Mouse (Mus musculus) gastrocnemius, postnatal 10 days (tissue): Measurements from ENCODE around the gene Jarid2. TPM values are rescaled to one million over a fixed set of nuclear protein-coding genes. Genes with fewer than 3 reads are reported as not detected.

Experiments used
- DNase-seq: peaks from one replicate; pipeline ENCODE4 v3.0.0; 2021; ENCODE audit warnings: mixed read lengths
- total RNA-seq, 2 experiments: library from RNA; stranded (reverse); gene quantifications; 2 replicates each; pipeline ENCODE4 v1.2.3; 2021

Gene Jarid2
- total RNA-seq, 2 experiments from 2014 or later = 51.7 to 61.3 TPM

DNA sequence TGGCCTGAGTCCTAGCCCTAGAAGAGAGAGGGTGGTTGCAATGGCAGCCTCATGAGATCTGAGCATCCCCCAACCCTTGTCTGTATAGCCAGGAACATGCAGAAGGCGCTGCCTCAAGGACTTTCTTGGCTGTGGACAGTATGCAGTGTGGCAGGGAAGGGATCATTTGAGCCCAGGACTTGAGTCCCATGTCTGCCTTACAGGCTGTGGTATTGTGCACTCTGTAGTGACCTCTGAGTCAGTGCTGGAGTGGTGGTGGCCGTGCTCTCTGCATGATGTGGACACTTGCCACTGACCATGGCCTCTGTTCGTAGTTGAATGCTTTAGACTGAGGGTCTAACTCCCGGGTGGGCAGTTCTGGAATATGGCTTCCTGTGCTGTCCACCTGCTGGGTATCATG lies 187.9 kb downstream of the Jarid2 start:
- no peak for DNase-seq

DNA sequence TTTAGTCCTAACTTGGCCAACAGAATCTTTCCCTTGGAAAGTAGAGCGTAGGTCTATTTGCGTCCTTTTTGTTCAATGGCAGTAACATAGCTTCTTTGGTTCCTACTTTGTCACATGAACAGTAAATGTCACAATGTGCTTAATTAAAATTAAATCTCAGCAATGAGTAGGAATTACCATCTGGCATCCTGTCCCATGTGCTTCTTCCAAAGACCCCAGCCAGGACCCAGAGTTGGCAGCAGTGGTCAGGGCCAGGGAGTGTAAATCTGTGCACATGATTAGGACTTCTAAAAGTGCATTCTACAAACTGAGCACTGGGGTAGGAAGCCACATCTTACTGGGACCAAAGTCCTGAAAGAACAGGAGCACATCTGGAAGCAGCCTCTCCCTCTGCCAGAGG lies 189.0 kb downstream of the Jarid2 start:
- no peak for DNase-seq

DNA sequence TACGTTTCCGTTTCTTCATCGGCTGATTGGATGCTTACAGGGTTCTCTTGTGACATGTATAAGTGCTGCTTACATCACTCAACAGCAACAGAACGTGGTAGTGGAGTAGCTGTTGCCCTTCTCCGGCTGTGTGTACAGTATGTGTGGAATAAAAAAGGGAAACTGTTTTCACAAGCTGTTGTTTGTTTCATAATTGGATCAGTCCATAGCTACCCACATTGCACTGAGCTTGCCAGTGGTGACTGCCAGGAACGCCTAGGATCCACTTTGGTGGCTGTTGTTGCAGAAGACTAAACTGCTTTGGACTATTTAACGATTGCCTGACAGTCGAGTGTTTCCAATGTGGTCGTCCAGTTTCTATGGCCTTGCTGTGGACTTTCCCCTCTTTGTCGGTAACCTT lies 191.8 kb downstream of the Jarid2 start:
- no peak for DNase-seq

DNA sequence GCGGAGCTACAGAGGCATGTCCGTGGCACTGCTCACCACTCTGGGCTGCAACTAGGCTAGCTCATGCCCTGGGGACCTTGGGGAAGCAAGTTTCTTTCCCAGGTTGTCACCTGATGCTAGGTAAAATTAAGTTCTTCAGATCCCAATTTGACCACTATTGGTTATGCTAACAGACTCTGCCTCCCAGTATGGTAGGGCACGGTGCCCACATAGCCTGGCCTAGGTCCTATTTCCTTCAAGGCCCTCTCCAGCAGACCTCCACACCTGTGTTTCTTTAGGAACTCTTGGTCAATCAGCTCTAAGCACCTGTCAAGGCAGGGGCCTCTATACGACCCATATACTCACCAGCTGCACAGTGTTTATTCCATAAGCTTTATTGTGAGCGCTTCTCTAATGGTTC lies 192.4 kb downstream of the Jarid2 start:
- no peak for DNase-seq

DNA sequence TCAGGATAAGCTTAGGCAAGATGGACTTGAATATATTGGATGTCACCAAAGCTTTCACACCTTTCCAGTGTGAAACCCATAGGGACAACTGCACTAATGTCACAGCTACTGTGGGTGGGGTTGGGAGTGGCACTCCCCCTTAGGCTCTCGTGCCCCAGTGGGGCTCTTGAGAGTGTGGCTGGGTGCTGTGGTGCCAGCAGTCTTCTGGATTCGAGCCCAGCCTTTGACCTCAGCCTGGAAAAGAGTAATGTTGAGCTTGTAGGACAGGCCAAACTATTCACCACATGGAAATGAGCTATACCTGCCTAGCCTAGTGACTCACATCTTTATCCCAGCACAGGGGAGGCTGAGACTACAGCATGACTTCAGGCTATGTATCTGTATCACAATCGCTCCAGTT lies 194.8 kb downstream of the Jarid2 start:
- DNase-seq = no peak

DNA sequence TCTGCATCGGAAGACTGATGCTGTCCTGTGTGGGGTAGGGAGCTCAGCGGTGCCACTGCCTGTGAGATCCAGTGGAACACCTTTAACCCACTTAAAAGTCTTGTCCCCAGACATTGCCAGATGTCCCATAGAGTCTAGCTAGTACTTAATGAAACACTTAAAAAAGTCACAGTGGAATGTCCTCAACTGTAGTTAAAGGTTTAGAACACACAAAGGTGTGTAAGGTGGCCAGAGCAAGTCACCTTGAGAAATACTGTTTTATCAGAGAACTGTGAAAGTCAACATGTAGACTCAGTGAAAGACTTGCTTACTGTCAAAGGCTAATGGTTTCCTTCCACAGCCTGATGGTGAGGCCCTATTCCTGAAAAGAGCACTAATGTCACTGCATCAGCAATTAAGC lies 195.9 kb downstream of the Jarid2 start:
- no peak for DNase-seq

DNA sequence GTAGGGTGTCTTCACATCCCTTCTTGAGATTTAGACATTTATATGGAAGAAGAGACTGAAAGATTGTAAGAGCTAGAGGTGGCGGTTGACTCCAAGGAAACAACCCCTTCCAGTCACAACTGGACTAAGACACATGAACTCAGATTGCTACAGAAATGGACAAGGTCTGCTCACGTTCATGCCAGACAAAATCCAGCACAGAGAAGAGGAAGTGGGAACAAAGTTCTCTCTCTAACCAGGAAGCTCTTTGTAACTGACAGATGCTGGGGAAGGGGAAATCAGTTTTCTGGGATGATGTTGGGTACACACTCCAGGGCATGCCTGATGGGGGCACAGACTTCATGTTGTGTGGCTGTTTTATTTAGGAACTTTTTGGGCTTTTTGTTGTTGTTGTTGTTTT lies 197.0 kb downstream of the Jarid2 start:
- DNase-seq = no peak

DNA sequence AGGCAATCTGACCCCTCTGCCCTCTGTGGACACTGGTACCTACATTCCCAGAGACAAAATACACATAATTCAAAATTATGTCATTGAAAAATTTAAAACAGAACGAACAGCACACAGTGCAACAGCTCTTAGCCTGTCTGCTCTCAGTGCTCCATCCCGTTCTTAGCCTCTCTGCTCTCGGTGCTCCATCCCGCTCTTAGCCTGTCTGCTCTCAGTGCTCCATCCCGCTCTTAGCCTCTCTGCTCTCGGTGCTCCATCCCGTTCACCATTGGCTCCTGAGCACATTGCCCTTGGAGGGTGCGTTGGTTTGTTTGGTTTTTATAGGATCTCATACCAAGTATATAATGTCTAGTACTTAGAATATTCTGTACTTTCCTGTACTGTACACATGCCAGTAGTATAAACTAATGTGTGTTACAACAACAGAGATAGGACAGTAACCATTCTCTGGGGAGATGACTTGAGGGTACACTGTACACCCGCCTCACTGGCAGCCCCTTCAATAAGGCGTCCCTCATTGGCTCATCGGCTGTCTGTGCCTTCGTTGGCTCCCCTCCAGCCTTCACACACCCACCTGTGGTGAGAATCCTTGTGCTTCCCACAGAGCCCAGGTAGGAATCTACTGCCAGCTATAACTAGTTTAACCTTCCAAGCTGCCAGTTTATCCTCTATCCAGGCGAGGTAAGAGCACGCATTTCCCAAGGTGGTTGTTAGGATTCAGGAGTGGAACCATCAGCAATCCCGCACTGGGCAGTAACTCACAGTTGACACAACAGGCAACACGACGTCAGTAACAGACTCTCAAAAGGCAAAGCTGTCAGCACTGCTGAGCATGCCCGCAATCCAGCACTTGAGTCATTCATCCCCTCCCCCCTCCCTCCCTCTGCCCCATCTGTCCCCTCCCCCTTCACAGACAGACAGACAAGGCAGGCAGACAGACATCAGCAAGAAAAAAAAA lies 203.3 kb downstream of the Jarid2 start:
- DNase-seq = no peak

DNA sequence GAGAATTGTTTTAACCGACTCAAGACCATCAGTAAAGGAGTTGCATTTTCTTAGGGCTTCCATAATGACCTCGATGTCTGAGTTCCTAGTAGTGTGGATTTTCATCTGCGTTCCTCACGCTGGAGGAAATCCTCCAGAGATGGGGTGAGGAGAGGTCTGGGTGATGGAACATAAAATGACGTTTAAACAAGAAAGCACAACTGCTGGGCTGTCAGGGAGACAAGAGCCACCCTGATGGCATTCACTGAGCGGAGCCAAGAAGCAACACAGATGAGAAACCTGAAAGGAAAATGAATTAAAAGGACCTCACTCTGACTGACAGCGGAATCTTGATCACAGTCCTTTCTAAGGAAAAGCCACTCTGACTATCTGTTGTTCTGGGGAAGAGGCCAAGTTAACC lies 204.3 kb downstream of the Jarid2 start:
- DNase-seq = no peak

DNA sequence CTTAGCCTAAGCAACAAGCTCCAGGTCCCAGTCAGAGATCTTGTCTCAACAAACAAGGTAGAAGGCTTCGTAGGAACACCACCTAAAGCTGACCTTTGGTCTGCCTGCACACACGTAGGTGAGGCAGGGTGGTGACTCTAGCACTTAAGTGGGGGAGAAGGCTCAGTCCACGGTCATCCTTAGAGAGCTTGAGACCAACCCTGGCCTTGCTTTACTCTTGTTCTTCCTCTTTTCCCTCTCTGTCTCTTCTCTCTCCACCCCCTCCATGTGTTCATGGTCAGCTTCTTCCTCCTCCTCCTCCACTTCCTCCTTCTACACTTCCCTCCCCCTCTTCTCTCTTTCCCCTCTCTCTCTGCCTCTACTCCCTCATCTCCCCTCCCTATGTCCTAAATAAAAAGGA lies 208.4 kb downstream of the Jarid2 start:
- DNase-seq = no peak

DNA sequence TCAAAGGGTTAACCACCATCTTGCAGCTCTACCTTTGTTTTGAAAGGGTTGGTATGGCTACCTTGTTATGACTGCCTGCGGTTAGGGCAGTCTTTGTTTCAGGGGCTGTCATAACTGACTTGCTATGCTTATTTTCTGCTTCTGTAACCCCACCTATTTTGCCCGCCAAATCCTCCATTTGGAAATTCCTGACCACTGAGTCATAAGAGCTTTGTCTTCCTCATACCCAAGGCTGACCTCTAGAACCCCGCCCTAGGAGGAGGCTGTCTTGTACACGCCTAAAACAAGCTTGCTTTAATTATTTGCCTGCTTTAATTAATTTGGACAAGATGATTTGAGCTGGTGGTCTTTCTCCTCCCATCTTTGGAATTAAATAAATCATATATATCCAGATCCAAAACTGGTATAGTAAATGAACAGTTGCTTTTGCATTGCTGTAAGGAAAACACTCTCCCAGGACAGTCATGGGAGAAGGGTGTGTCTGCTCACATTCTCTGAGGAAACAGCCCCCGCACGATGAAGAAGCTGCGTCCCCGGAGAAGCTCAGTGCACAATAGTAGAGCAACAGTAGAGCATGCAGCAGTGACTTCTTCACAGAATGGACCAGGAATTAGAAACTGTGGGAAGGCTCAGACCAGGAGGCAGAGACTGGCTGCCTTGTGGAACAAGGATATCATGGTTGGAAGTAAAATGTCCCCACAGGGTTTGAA lies 210.2 kb downstream of the Jarid2 start:
- no peak for DNase-seq

DNA sequence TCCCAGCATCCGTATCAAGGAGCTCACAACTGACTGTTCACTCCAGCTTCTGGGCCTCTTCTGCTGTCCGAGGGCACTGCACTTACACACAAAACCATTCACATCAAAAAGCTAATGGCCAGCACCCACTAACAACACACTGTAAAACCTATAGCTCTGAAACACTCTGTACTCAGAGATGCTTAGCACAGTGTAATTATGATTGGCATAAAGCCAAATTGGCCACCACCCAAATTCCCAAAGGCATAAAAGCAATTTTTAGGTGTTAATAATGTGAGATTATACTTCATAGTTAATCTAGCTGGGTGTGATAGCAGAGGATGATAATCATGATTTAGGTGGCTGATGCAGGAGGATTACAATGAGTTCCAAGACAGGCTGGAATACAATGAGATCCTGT lies 214.3 kb downstream of the Jarid2 start:
- no peak for DNase-seq

DNA sequence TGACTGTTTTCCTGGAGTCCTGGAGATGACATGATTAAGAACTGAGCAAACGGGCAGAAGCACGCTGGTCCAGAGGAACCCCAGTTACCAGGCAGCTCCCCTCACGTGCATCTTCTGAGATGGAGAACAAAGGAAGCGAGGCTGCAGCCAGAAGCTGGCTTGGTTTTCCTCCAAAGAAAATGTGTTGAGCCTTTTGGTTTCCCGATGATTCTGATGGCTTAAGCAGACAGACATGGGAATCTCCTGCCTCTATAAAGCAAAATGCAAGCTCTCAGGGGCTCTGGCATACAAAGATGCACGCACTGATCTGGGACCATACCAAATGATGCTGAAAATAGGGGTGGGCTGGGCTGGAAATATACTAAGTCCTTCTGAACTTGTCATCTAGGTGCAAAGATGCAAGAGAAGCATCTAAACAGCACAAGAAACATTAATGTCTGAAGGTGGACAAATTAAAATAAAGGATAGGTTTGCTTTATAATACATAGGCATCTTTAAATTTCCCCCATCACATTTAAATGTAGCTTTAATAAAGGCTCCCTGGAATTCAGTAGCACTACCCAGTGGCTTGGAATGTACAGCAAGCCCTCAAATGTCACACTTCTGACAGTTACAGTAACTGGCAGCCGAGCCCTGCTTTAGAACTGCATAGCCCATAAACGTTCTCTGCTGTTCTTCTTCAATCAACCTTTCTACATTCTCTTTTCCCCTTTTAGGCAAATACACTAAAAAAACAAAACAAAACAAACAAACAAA lies 217.8 kb downstream of the Jarid2 start:
- no peak for DNase-seq

DNA sequence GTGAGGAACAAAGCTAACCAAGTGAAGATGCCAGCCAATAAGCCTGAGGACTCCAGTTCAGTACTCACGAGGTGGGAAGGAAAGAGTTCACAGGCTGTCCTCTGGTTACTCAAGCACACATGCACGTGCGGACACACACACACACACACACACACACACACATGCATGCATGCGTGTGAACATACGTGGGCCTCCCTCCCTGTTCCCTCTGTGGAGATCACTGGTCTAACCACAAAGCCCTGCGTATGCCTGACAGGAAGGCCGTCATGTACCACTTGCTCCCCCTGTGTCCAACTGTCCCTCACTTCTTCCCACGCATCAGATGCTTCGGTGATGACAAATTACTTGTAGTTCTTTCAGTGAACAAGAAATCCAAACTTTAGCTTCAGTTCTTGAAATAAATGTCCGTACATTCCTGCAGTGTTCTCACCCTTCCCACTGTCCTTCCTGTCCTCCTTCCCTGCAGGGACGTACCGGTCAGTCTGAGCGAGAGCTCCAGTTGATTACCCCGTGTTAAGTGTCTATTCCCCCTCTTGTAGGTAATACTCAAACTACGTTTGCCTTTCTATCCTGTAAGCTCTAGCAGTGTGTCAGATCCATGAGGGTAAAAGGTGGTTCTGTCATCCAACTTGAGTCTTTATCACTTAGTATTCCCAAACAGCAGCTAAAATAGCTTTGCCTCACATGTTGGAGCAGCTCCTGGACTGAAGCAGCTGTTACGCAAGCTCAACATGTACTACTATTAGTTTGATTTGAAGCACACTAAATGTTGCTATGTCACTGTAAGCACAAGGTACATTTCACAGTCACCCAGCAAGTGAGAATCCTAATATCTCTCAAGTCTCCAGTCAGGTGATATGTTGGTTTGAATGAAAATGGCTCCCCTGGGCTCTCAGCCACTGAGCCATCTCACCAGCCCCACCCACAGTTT lies 219.3 kb downstream of the Jarid2 start:
- no peak for DNase-seq

DNA sequence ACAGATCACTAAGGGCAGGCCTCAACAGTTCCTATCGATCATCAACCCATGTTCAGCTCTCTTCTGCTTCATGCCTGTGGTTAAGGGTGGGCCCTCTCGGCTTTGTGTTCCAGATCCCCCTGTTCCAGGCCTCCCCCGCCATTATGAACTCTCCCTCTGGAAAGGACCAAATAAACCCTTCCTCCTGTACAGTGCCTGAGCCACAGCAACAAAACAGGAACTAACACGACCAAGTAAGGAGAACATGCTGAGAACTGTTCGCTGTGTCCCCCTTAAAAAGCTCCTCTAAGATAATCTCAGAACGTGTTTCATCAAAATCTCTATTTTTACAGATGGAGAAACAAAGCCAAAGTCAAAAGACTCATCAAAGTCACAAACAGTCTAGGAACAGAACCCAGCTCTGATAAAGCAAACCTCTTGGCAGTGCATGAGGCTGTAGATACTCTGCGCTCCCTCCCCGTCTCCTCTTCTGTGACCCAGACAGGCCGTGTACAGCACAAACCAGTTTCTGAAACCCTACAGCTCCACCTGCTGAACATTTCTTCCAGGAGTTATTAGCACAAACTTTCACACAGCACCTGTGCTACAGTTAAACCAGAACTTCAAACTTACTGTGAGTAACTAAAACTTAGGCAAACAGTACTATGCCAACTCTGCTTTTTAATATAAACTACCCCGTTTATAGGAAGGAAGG lies 223.3 kb downstream of the Jarid2 start:
- no peak for DNase-seq

DNA sequence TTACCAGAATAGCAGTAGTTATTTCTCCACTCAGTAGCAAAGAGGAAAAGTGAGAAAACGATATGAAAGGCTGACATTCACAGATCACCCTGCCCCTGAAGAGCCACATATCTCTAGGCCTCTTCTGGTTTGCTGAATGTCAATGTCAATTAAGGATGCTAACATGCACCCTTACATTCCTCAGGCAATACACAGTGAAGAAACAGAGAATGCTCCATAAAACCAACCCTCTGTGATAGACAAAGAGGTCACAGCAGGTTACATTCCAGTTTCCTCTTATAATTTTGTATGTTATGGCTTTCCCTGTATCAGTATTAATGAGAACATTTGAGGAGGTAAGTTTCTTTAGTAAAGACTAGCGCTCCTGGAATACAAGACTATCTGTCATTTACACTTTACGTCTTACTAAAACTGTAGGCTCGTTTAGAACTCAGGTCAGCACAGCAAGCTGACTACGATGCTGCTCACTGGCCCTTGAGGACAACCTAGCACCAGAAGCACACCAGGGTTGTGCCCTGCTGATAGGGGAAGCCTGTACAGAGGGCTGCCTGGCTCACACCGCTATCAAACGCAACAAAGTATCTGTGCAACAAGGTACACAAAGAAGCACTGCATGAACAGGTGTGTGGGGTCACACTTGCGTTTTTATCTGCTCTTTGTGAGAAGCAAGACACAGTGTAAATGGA lies 224.4 kb downstream of the Jarid2 start:
- no peak for DNase-seq

DNA sequence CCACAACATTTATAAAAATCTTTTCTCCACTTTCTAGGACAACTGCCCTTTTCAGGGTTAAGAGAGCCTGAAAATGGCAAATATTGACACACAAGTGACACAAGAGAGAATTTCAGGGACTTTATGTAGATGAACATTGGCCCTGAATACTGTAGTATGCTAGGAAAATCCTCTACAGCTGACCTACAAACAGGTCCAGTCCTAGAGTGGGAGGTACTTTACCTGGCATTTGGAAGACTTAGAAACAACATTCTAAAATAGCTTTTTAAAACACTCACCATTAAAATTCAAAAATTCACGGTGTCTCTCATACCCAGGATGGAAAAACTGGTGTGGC lies 224.9 kb downstream of the Jarid2 start:
- no peak for DNase-seq

DNA sequence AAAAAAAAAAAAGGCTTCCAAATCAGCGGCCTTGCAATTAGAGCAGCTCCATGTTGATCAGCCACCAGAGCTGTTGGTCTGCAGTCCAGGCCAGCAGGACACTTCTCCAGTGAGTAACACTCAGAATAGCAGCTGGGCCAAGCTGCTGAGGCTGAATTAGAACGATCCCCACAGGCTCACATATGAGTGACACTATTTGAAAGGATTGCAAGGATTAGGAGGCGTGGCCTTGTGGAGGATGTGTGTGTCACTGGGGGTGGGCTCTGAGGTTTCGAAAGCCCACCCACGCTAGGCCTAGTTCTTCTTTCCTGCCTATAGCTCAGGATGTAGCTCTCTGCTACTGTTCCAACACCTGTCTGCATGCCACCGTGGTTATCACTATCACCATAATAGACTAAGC lies 226.5 kb downstream of the Jarid2 start:
- DNase-seq = no peak

DNA sequence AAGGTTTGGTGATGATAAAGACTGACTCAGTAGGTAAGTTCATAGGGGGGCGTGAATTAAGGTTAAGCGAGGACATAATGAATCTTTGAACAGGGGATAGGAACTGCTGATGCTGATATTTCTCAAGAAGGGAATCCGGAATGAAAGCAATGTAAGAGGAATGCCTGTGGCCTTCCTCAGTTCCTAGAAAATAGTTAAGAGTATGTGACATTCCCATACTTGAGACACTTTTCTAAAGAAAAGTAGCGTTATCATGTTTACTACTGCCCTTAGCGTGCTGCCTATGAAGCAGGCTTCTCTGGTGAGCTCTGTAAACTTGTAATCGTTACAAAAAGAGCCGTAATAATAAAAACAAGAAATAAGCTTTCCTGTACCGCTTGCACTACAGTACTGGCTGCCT lies 227.8 kb downstream of the Jarid2 start:
- DNase-seq = no peak

DNA sequence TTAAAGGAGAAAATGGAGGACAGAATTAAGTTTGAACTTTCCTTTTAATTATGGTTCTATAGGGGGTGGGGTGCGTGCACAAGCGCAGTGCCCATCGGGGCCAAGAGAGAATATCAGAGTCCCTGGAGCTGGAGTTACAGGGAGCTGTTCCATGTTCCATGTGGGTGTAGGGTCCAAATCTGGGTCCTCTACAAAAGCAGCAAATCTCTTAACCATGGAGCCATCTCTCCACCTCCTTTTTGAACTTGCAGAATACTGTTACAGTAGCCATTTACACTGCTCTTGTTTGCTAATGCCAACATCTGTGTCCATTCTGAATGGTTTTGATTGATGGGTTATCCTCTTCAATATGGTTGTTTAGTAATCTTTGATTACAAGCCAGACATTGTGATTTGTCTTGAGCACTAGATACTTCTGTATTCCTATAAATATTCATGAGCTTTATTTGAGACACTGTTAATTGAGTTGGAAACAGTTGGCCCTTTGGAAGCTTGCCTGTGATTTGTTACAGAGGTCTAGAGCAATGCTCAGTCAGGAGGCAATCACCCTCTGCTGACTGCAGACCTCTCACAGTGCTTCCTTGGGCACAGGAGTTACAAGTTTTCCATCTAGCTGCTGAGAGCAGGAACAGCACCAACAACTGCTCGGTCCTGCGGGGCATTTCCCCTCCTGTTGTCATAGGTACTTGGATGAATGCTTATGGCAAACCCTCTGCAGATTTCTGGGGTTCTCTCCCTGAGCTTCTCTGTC lies 231.4 kb downstream of the Jarid2 start:
- no peak for DNase-seq
